Mouse (Mus musculus): ENCODE results near the gene Ankrd1. TPM values are rescaled to one million over a fixed set of nuclear protein-coding genes. Genes with fewer than 3 reads are reported as not detected.

The Ankrd1 gene
- total and polyA plus RNA-seq, 3 experiments: not detected

GRCm38 (mm10) chr19:36098916-36099315 lies 21.0 kb downstream of the Ankrd1 start:
- Histone ChIP-seq H3K27me3 (replicated peaks) (no peaks in the 10 kb centered on the region), H3K9ac (ENCODE audit: insufficient read depth, low read depth) (no peak overlapping the region), H3K9me3 (replicated peaks; ENCODE audit: low read length) (no peaks in the 10 kb centered on the region), H3K36me3 (replicated peaks in 1 of 2; ENCODE audit: control insufficient read depth in 1 of 2, insufficient read depth in 1 of 2, low read length in 1 of 2) (peaks cover 55 to 94% of the 10 kb centered on the region in 2 experiments), H3K4me1 (ENCODE audit: control insufficient read depth in 1 of 2, insufficient read depth in 2 of 2) (no peaks in the 10 kb centered on the region), H3K27ac (ENCODE audit: insufficient read depth, low read depth) (no peak overlapping the region), H3K4me3 (replicated peaks in 1 of 3; ENCODE audit: low read depth in 2 of 3, low read length in 2 of 3, poor library complexity in 1 of 3) (no peak overlapping the region), H3K4me2 (ENCODE audit: insufficient read depth, low read depth, poor library complexity, severe bottlenecking) (no peak overlapping the region), H3K79me2 (replicated peaks; ENCODE audit: control insufficient read depth, extremely low read depth, insufficient read depth, poor library complexity, severe bottlenecking) (no peaks in the 10 kb centered on the region)
- dilution Hi-C loops (cut with MboI; ENCODE audit: extremely low pct_ligation_motif_present, extremely low pct_unique_long_range_greater_than_20kb, low sequenced_read_pairs) (no loop called here), in situ Hi-C loops (cut with MboI; ENCODE audit: low pct_ligation_motif_present, low pct_unique_long_range_greater_than_20kb, low sequenced_read_pairs) (loop anchor here (25.0 kb wide), 2 partner anchors 962 to 1112 kb away; no protein-coding TSS in a partner anchor)
- TF ChIP-seq UBTF (IDR thresholded peaks at IDR 0.05; ENCODE audit: low read depth, low read length) (no peak), EP300 (IDR thresholded peaks at IDR 0.05; ENCODE audit: low read length) (no peak), MXI1 (IDR thresholded peaks at IDR 0.05; ENCODE audit: low read depth, low read length) (no peak), BHLHE40 (IDR thresholded peaks at IDR 0.05; ENCODE audit: low read depth, low read length) (no peak), IRF4 (IDR thresholded peaks at IDR 0.05; ENCODE audit: low read depth, low read length) (no peak), KAT2A (IDR thresholded peaks at IDR 0.05; ENCODE audit: insufficient replicate concordance, low read length) (no peak)
- DNase-seq (ENCODE audit: extremely low read depth): no peak

- peaks cover 54 to 94% of the 10 kb centered on the region in 2 experiments for H3K36me3 ChIP-seq (replicated peaks in 1 of 2; ENCODE audit: control insufficient read depth in 1 of 2, insufficient read depth in 1 of 2, low read length in 1 of 2)
- H3K4me2 ChIP-seq (ENCODE audit: insufficient read depth, low read depth, poor library complexity, severe bottlenecking): no peak overlapping the region
- DNase-seq (ENCODE audit: extremely low read depth): no peak
- no peak overlapping the region for H3K4me3 ChIP-seq (replicated peaks in 1 of 3; ENCODE audit: low read depth in 2 of 3, low read length in 2 of 3, poor library complexity in 1 of 3)
- no peak for TF ChIP-seq MXI1 (IDR thresholded peaks at IDR 0.05; ENCODE audit: low read depth, low read length)
- TF ChIP-seq E2F4 (IDR thresholded peaks at IDR 0.05; ENCODE audit: insufficient replicate concordance, low read depth, low read length): no peak
- no peak for TF ChIP-seq RCOR1 (conservative IDR thresholded peaks at IDR 0.05; ENCODE audit: low read depth, low read length)
- TF ChIP-seq EP300 (IDR thresholded peaks at IDR 0.05; ENCODE audit: low read length): no peak
- TF ChIP-seq ZMIZ1 (IDR thresholded peaks at IDR 0.05; ENCODE audit: low read depth, low read length): no peak
- dilution Hi-C loops (cut with MboI; ENCODE audit: extremely low pct_ligation_motif_present, extremely low pct_unique_long_range_greater_than_20kb, low sequenced_read_pairs) (no loop called here), in situ Hi-C loops (cut with MboI; ENCODE audit: low pct_ligation_motif_present, low pct_unique_long_range_greater_than_20kb, low sequenced_read_pairs) (loop anchor here (25.0 kb wide), 2 partner anchors 961 to 1111 kb away; no protein-coding TSS in a partner anchor)
- H3K79me2 ChIP-seq (replicated peaks; ENCODE audit: control insufficient read depth, extremely low read depth, insufficient read depth, poor library complexity, severe bottlenecking): no peaks in the 10 kb centered on the region
- no peaks in the 10 kb centered on the region for H3K27me3 ChIP-seq (replicated peaks)
- H3K9me3 ChIP-seq (replicated peaks; ENCODE audit: low read length): no peaks in the 10 kb centered on the region
- H3K9ac ChIP-seq (ENCODE audit: insufficient read depth, low read depth): no peak overlapping the region
- no peak overlapping the region for H3K27ac ChIP-seq (ENCODE audit: insufficient read depth, low read depth)
- no peaks in the 10 kb centered on the region for H3K4me1 ChIP-seq (ENCODE audit: control insufficient read depth in 1 of 2, insufficient read depth in 2 of 2)
Measured at GRCm38 (mm10) chr19:36098265-36098664, 21.6 kb downstream of the Ankrd1 start.

- Histone ChIP-seq H3K27ac (ENCODE audit: insufficient read depth, low read depth) (no peak overlapping the region), H3K4me1 (ENCODE audit: control insufficient read depth in 1 of 2, insufficient read depth in 2 of 2) (no peaks in the 10 kb centered on the region), H3K9ac (ENCODE audit: insufficient read depth, low read depth) (no peak overlapping the region), H3K9me3 (replicated peaks; ENCODE audit: low read length) (no peaks in the 10 kb centered on the region), H3K4me3 (replicated peaks in 1 of 3; ENCODE audit: low read depth in 2 of 3, low read length in 2 of 3, poor library complexity in 1 of 3) (no peak overlapping the region), H3K27me3 (replicated peaks) (no peaks in the 10 kb centered on the region), H3K79me2 (replicated peaks; ENCODE audit: control insufficient read depth, extremely low read depth, insufficient read depth, poor library complexity, severe bottlenecking) (no peaks in the 10 kb centered on the region), H3K36me3 (replicated peaks in 1 of 2; ENCODE audit: control insufficient read depth in 1 of 2, insufficient read depth in 1 of 2, low read length in 1 of 2) (peaks cover 52 to 95% of the 10 kb centered on the region in 2 experiments), H3K4me2 (ENCODE audit: insufficient read depth, low read depth, poor library complexity, severe bottlenecking) (no peak overlapping the region)
- no peak for DNase-seq (ENCODE audit: extremely low read depth)
- TF ChIP-seq ZKSCAN1 (IDR thresholded peaks at IDR 0.05; ENCODE audit: borderline replicate concordance, low read depth, low read length): no peak
- no peak for TF ChIP-seq MXI1 (IDR thresholded peaks at IDR 0.05; ENCODE audit: low read depth, low read length)
- no peak for TF ChIP-seq CTCF (conservative IDR thresholded peaks at IDR 0.05 in 1 of 2, IDR thresholded peaks at IDR 0.05 in 1 of 2; ENCODE audit: low read depth in 2 of 2, low read length in 2 of 2)
- no peak for TF ChIP-seq SIN3A (IDR thresholded peaks at IDR 0.05; ENCODE audit: low read length)
- no peak for TF ChIP-seq JUND (conservative IDR thresholded peaks at IDR 0.05; ENCODE audit: low read depth, low read length)
- no peak for TF ChIP-seq ZC3H11A (IDR thresholded peaks at IDR 0.05; ENCODE audit: low read depth, low read length)
- TF ChIP-seq MAX (IDR thresholded peaks at IDR 0.05; ENCODE audit: low read length): no peak
- dilution Hi-C loops (cut with MboI; ENCODE audit: extremely low pct_ligation_motif_present, extremely low pct_unique_long_range_greater_than_20kb, low sequenced_read_pairs): no loop called here
- in situ Hi-C loops (cut with MboI; ENCODE audit: low pct_ligation_motif_present, low pct_unique_long_range_greater_than_20kb, low sequenced_read_pairs): loop anchor here (25.0 kb wide), 2 partner anchors 960 to 1110 kb away; no protein-coding TSS in a partner anchor
Measured at GRCm38 (mm10) chr19:36097194-36097593, 22.7 kb downstream of the Ankrd1 start.
